Mouse (Mus musculus) kidney, embryonic 16.5 days (tissue): ENCODE results near the gene Cdhr2. TPM values are rescaled to one million over a fixed set of nuclear protein-coding genes. Genes with fewer than 3 reads are reported as not detected.
A peak's percentile ranks its signal among the peaks of the same experiment; 100 is the strongest.

Experiments used
- ATAC-seq: fragments of 200-750 bp; cut with Nextera tagmentation; 2 replicates; pipeline ENCODE4 v1.8.0; 2017; ENCODE audit warnings: moderate TSS enrichment; ENCODE audit not compliant: low FRiP score, low TSS enrichment
- H3K27ac ChIP-seq: fragments of 300-500 bp; sonication (generic); 2 replicates; pipeline ENCODE4 v1.5.1; 2014; ENCODE audit warnings: low read length
- H3K27me3 ChIP-seq: fragments of 300-500 bp; sonication (generic); 2 replicates; pipeline ENCODE4 v1.6.1; 2014; ENCODE audit warnings: low read length, control low read depth, mixed read lengths; ENCODE audit not compliant: insufficient read depth
- H3K36me3 ChIP-seq: fragments of 300-500 bp; sonication (generic); 2 replicates; pipeline ENCODE4 v1.6.1; 2014; ENCODE audit warnings: low read length, control low read depth, mixed read lengths; ENCODE audit not compliant: insufficient read depth
- H3K4me1 ChIP-seq: fragments of 300-500 bp; sonication (generic); 2 replicates; pipeline ENCODE4 v1.6.1; 2014; ENCODE audit warnings: low read length, control low read depth, mixed read lengths; ENCODE audit not compliant: insufficient read depth
- H3K4me2 ChIP-seq: fragments of 300-500 bp; sonication (generic); replicated peaks from 2 replicates; pipeline ENCODE4 v1.6.1; 2014; ENCODE audit warnings: low read depth, low read length
- H3K4me3 ChIP-seq: fragments of 300-500 bp; sonication (generic); 2 replicates; pipeline ENCODE4 v1.5.1; 2014; ENCODE audit warnings: mild to moderate bottlenecking, low read length
- H3K9ac ChIP-seq: fragments of 300-500 bp; sonication (generic); replicated peaks from 2 replicates; pipeline ENCODE4 v1.6.1; 2014; ENCODE audit warnings: low read length
- H3K9me3 ChIP-seq: fragments of 300-500 bp; sonication (generic); 2 replicates; pipeline ENCODE4 v1.6.1; 2016; ENCODE audit warnings: low read length, control low read depth
- WGBS: fragments of 180-500 bp; shearing (Covaris S2); extraction: QIAGEN DNeasy Blood & Tissue Kit; methylation state at CpG from one replicate; pipeline ENCODE4 v1.1.7; 2014; 5-methylcytosine and 5-hydroxymethylcytosine counted together
- polyA plus RNA-seq: library from polyadenylated mRNA; unstranded; fragments of >200 nt; fragmentation: Nextera tagmentation; extraction: Ambion mirVana; gene quantifications from 2 replicates; pipeline ENCODE4 v1.2.1, GENCODE M21; 2015

Cdhr2 gene
- polyA plus RNA-seq, 1 experiment from 2014 or later = 8.6 TPM

GRCm38 (mm10) chr13:54767012-54767411 lies 65.8 kb downstream of the Cdhr2 start:
- Histone ChIP-seq H3K27ac (no peak overlapping the region), H3K27me3 (peaks cover 48% of the 10 kb centered on the region)
- 69% methylated on average over 4 of the region's 4 CpGs for WGBS

GRCm38 (mm10) chr13:54780592-54780991 lies 79.3 kb downstream of the Cdhr2 start:
- H3K27me3 ChIP-seq = no peaks in the 10 kb centered on the region
- H3K36me3 ChIP-seq = no peaks in the 10 kb centered on the region
- H3K4me3 ChIP-seq = no peak overlapping the region
- H3K4me1 ChIP-seq = no peaks in the 10 kb centered on the region
- H3K9ac ChIP-seq = no peak overlapping the region
- H3K4me2 ChIP-seq = no peak overlapping the region
- WGBS = 77% methylated on average over 3 of the region's 3 CpGs
- H3K27ac ChIP-seq = no peak overlapping the region
- no peaks in the 10 kb centered on the region for H3K9me3 ChIP-seq
- peak; percentile 31; the same call in 1 of the 2 replicates for ATAC-seq

More at GRCm38 (mm10) chr13:54767012-54767411, 65.8 kb downstream of the Cdhr2 start:
- H3K36me3 ChIP-seq = no peaks in the 10 kb centered on the region
- no peak for ATAC-seq
- no peak overlapping the region for H3K9ac ChIP-seq
- no peaks in the 10 kb centered on the region for H3K9me3 ChIP-seq
- no peak overlapping the region for H3K4me3 ChIP-seq
- no peak overlapping the region for H3K4me2 ChIP-seq
- H3K4me1 ChIP-seq = peaks cover 6% of the 10 kb centered on the region

DNA sequence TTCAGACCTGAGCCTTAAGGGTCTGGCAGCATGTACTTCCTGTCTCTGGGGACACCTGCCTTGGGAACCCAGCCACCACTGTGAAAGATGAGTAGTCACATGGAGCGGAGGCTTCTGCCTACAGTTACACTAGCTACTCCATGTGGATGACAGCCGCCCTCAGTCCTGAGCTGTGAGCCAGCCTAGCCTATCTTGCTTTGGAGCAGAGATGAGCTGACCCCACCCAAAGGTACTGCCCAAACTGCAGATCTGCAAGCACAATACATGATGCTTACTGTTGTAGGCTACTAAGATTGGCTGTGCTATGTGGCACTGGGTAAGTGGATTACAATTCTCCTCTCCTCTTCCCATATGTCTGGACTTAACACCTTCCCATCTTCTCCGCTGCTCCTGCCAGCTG lies 79.8 kb downstream of the Cdhr2 start:
- Histone ChIP-seq H3K9ac (no peak overlapping the region), H3K36me3 (no peaks in the 10 kb centered on the region), H3K4me1 (no peaks in the 10 kb centered on the region), H3K4me2 (no peak overlapping the region), H3K4me3 (no peak overlapping the region), H3K9me3 (no peaks in the 10 kb centered on the region), H3K27me3 (no peaks in the 10 kb centered on the region), H3K27ac (no peak overlapping the region)
- ATAC-seq = no peak; the same call in 1 of the 2 replicates
- WGBS = 81% methylated on average over 3 of the region's 3 CpGs

GRCm38 (mm10) chr13:54783235-54783634 lies 82.0 kb downstream of the Cdhr2 start:
- Histone ChIP-seq H3K4me2 (no peak overlapping the region), H3K27ac (no peak overlapping the region), H3K4me1 (no peaks in the 10 kb centered on the region), H3K9ac (no peak overlapping the region), H3K9me3 (no peaks in the 10 kb centered on the region), H3K4me3 (no peak overlapping the region), H3K27me3 (no peaks in the 10 kb centered on the region), H3K36me3 (no peaks in the 10 kb centered on the region)
- ATAC-seq = no peak
- WGBS = 52% methylated on average over 2 of the region's 2 CpGs

DNA sequence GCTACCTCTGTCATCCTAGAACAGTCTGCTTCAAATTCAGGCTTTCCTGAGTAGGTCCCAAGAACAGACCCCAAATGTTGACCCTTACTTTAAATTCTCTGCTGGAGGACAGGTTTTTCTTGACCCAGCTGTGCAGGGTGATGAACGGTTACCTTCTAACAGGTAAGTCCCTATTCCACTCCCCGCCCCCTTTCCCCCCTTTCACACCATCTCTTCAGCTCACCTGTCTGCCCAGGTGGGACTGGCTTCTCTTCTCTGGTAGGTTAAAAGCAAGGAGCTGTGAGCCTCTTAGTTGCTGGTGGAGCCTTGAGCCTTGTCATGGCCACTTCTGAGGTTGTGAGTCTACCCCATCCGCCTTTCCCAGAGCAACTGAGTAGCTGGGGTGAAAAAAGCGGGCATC lies 82.4 kb downstream of the Cdhr2 start, which contains the start of gene Eif4e1b:
TSS of gene Eif4e1b (plus strand) at position 301 of the 400 bp plus-strand sequence.
- Histone ChIP-seq H3K27me3 (no peaks in the 10 kb centered on the region), H3K4me2 (no peak within 1 kb of the TSS)

More for the DNA sequence above, 82.4 kb downstream of the Cdhr2 start, which contains the start of gene Eif4e1b:
- H3K9ac ChIP-seq = no peak within 1 kb of the TSS
- WGBS = 91% methylated on average over 4 of the region's 4 CpGs
- no peaks in the 10 kb centered on the region for H3K36me3 ChIP-seq
- H3K27ac ChIP-seq = no peak within 1 kb of the TSS
- no peak within 1 kb of the TSS for H3K4me3 ChIP-seq
- ATAC-seq = no peak
- H3K4me1 ChIP-seq = no peaks in the 10 kb centered on the region
- H3K9me3 ChIP-seq = no peaks in the 10 kb centered on the region

Other genes with a start within 250 kb of the Cdhr2 start
- 117 and 118 TPM in 2 replicates for gene Thoc3, start 232.6 kb upstream of the Cdhr2 start, polyA plus RNA-seq
- gene Simc1, start 197.7 kb upstream of the Cdhr2 start, polyA plus RNA-seq = 11.0 and 14.2 TPM in 2 replicates
- 202 and 205 TPM in 2 replicates for gene 4833439L19Rik, start 136.0 kb upstream of the Cdhr2 start, polyA plus RNA-seq
- gene Arl10, start 126.4 kb upstream of the Cdhr2 start, polyA plus RNA-seq = 31.8 and 37.8 TPM in 2 replicates
- 97.6 and 106 TPM in 2 replicates for gene Nop16, start 111.4 kb upstream of the Cdhr2 start, polyA plus RNA-seq
- gene Higd2a, start 111.3 kb upstream of the Cdhr2 start, polyA plus RNA-seq = 203 and 208 TPM in 2 replicates
- 45.2 and 47.1 TPM in 2 replicates for gene Cltb, start 90.1 kb upstream of the Cdhr2 start, polyA plus RNA-seq
- gene Faf2, start 79.7 kb upstream of the Cdhr2 start, polyA plus RNA-seq = 76.0 and 83.6 TPM in 2 replicates
- 71.3 and 77.5 TPM in 2 replicates for gene Rnf44, start 7.6 kb upstream of the Cdhr2 start, polyA plus RNA-seq
- gene Gprin1, start 48.4 kb downstream of the Cdhr2 start, polyA plus RNA-seq = 0.06 and 0.09 TPM in 2 replicates
- not detected in 2 replicates for gene Sncb, start 65.1 kb downstream of the Cdhr2 start, polyA plus RNA-seq
- gene Eif4e1b, start 82.5 kb downstream of the Cdhr2 start, polyA plus RNA-seq = not detected in 2 replicates
- gene Tspan17, start 87.9 kb downstream of the Cdhr2 start, polyA plus RNA-seq = 12.6 and 14.3 TPM in 2 replicates
- gene Unc5a, start 247.9 kb downstream of the Cdhr2 start, polyA plus RNA-seq = 2.6 and 2.7 TPM in 2 replicates